Mouse (Mus musculus) left cerebral cortex, adult 11 months (tissue): Measurements from ENCODE around the gene Tbc1d9b.
A peak's percentile ranks its signal among the peaks of the same experiment; 100 is the strongest.
"Not testable (repeated sequence)": the region's sequence is repeated elsewhere in the genome, so short reads cannot be mapped to it uniquely, and the experiment has no call there.

Experiments
- DNase-seq: peaks from one replicate; pipeline ENCODE4 v3.0.0; 2022; ENCODE audit warnings: low spot score

The Tbc1d9b gene

GRCm38 (mm10) chr11:50138206-50138822 is 7.1 kb downstream of the Tbc1d9b start:
- DNase-seq: no peak

GRCm38 (mm10) chr11:50139571-50139970 is 8.4 kb downstream of the Tbc1d9b start:
- no peak for DNase-seq

GRCm38 (mm10) chr11:50145529-50145928 is 14.3 kb downstream of the Tbc1d9b start:
- no peak for DNase-seq

- DNase-seq: no peak
These were observed 14.9 kb downstream of the Tbc1d9b start for GRCm38 (mm10) chr11:50146121-50146520.

- no peak for DNase-seq
These were observed 16.2 kb downstream of the Tbc1d9b start for GRCm38 (mm10) chr11:50147267-50147957.

GRCm38 (mm10) chr11:50147958-50148476 is 16.8 kb downstream of the Tbc1d9b start:
- DNase-seq: no peak

- DNase-seq: no peak
These were observed 18.0 kb downstream of the Tbc1d9b start for GRCm38 (mm10) chr11:50149200-50149599.

DNA sequence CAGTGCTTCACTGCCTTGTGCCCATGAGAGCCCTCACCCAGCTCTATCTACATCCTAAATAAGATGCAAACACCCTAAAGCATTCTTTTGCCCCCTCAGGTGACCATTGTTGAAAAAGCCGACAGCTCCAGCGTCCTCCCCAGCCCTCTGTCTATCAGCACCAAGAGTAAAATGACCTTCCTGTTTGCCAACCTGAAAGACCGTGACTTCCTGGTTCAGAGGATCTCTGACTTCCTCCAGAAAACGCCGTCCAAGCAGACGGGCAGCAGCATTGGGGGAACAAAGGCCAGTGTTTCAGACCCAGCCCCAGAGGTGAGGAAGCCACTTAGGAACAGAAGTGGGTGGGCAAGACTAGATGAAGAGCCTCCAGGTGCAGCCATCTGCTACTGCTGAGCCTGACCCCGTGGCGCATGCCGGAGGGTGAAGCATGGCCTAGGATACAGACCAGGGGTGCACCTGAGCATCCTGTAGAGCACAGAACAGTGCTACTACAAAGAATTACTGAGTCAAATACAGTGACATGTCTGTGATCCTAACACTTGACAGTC is 18.5 kb downstream of the Tbc1d9b start:
- DNase-seq: no peak

DNA sequence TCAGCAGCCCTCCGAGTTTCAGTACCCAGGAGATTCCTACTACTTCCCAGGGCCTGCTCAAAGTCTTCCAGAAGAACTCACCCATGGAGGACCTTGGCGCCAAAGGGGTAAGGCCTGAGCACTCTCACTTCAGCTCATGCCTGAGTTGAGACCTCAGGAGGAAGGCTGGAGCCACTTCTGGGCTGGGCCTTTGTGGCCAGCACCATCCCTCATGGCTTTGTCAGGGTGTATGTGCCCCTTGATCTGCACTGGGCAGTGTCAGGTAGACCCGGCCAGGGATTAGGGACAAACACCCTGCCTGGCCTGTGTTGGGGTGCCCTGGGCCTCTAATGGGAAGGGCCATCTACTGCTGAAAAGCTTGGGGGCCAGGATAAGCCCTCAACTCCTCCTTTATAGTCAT is 20.2 kb downstream of the Tbc1d9b start:
- no peak for DNase-seq

GRCm38 (mm10) chr11:50154166-50154565 is 23.0 kb downstream of the Tbc1d9b start:
- DNase-seq: no peak

GRCm38 (mm10) chr11:50154777-50155520 is 23.8 kb downstream of the Tbc1d9b start:
- DNase-seq: no peak

GRCm38 (mm10) chr11:50155785-50156184 is 24.6 kb downstream of the Tbc1d9b start:
- DNase-seq: no peak

DNA sequence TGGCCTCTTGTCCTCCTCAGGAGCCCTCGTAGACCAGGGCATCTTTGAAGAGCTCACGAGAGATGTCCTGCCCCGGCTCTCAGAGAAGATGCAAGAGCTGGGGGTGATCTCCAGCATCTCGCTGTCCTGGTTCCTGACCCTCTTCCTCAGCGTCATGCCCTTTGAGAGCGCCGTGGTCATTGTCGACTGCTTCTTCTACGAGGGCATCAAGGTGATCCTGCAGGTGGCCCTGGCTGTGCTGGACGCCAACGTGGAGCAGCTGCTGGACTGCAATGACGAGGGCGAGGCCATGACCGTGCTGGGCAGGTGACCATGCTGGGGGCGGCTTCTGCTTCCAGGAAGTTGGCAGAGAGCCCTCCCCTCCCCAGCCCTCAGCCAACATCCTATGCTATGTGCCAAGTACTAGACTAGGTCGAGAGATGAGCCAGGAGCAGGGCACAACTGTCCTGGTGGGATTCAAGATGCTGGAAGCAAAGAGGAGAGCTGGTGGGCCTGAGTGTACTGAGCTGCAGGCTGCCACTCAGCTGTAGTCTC is 25.6 kb downstream of the Tbc1d9b start:
- DNase-seq: no peak

DNA sequence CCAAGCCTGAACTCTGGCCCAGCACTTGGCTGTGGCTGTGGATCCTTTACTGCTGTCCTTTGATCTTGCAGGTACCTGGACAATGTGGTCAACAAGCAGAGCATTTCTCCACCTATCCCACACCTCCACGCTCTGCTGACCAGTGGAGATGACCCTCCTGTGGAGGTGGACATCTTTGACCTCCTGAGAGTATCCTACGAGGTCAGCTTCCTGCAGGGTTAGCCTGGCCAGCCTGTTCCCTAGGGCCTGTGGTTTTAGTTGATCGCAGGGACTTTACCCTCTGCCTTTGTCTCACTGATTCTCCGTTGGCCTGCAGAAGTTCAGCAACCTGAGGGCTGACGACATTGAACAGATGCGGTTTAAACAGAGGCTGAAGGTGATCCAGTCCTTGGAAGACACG is 27.1 kb downstream of the Tbc1d9b start:
- DNase-seq: no peak

DNA sequence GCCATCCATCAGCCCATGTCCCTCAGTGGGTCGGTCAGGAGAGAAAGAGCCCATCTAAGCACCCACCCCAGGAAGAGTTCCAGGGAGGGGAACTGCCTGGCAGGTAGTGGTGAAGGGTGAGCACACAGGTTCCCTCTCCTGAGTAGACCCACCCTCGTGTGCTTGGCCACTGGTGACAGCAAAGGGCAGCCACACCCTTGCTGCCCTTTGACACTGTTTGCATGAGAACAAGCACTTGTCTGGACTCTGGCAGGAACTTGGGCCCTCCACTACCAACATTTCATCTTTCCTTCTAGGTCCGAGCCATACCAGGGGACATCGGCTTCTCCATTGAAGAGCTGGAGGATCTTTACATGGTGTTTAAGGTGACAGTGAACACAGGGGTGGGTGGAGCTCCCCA is 28.2 kb downstream of the Tbc1d9b start:
- no peak for DNase-seq

DNA sequence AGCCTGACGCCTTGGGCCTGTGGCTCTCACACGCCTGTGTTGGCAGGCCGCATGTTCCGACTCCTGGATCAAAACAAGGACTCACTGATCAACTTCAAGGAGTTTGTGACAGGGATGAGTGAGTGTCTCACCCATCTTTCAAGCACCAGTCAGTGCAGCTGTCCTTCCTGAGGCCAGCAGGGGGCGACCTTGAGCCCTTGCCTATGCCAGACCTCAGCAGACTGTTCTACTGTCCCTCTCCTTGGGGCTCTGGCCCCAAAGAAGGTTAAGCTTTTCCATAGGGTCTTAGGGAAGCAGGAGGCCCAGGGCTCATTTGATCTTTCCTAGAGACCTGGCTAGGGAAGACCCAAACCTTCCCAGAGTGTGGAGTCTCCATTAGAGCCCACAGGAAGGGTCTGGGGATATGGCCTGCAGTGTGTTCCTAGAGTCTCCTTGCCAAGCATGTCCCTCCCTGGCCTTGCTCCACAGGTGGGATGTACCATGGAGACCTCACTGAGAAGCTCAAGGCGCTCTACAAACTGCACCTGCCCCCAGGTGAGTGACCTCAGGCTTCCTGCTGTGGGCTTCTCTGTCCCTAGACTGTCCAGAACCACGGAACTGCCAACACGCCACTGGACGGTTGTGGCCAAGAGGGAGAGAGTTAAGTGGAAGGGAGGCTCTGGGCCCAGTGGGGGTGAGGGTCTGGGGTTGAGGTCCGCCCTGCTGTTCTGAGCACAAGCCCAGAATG is 30.5 kb downstream of the Tbc1d9b start:
- DNase-seq: no peak

GRCm38 (mm10) chr11:50162338-50163050 is 31.3 kb downstream of the Tbc1d9b start:
- DNase-seq: no peak

GRCm38 (mm10) chr11:50168352-50168751 is 37.2 kb downstream of the Tbc1d9b start:
- DNase-seq: no peak

DNA sequence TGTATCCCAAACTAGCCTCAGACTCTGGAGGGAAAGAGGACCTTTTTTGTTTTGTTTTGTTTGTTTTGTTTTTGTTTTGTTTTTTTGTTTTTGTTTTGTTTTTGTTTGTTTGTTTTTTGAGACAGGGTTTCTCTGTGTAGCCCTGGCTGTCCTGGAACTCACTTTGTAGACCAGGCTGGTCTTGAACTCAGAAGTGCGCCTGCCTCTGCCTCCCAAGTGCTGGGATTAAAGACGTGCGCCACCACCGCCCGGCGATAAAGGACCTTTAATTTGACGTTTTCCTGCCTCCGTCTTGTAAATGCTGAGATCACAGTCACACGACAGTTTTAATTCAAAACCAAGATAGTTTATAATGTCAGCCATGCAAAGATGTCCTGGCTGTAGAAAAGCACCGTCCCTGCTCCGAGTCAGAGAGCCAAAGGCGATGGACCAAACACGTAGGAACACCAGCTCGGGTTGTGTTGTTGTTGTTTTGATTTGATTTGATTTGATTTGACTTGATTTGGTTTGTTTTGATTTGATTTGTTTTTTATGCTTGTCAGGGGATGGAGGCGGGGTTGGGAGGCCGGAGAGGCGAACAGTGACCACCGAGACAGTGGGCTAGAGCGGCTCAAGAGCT is 43.0 kb downstream of the Tbc1d9b start, which contains the start of gene Mrnip:
Mrnip (plus strand) TSS at position 334 of the 619 bp plus-strand sequence.
- not testable (repeated sequence) for DNase-seq

GRCm38 (mm10) chr11:50174730-50175187 is 43.6 kb downstream of the Tbc1d9b start:
- peak; percentile 91 for DNase-seq
